Mouse (Mus musculus) liver (tissue): ENCODE results near the gene Mamdc2.

ENCODE experiments used
- DNase-seq: peaks from one replicate; pipeline ENCODE4 v3.0.0-alpha.2; 2020; ENCODE audit warnings: mixed read lengths

Gene Mamdc2

DNA sequence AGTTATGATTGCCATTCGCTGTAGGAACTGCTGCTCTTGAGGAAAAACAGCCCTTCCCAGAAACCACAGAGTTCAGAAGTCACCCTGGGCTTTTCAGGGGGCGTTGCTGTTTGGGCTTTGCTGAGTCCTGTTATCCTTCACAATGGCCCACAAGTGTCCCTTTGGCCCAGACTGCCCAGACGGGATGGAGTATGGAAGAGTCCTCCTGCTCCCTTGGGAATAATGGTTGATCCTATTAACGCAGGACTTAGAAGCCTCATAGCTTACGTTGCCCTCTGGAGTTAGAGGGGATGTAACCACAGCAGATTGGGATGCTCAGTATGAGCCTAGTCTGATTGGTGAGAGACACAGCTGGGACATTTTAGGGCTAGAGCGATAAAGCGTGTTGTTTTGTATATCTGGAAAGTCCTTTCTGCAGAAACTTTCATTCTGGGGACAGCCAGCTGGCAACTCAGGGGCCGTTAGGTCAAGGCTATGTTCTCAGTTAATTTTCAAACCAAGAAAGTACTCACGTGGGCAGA is 94.3 kb downstream of the Mamdc2 start:
- DNase-seq: no peak

DNA sequence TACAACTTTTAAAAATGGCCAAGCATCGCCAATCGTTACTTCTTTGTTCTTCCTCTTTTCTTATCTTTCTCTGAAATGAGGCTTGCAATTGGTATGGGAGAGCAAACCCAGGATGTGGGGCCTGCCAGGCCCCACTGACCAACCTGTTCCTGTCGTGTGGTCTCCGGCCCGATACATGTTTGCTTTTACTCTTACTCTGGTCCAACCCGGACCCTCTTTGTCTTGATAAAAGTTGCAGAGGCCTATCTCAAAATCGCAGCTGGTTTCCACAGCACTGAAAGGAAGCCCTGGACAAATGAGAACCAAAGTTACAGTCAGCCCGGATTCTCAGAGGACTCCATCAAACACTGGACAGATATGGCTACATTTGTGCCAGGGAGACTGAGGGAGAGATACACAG is 95.1 kb downstream of the Mamdc2 start:
- DNase-seq: peak; percentile 6

DNA sequence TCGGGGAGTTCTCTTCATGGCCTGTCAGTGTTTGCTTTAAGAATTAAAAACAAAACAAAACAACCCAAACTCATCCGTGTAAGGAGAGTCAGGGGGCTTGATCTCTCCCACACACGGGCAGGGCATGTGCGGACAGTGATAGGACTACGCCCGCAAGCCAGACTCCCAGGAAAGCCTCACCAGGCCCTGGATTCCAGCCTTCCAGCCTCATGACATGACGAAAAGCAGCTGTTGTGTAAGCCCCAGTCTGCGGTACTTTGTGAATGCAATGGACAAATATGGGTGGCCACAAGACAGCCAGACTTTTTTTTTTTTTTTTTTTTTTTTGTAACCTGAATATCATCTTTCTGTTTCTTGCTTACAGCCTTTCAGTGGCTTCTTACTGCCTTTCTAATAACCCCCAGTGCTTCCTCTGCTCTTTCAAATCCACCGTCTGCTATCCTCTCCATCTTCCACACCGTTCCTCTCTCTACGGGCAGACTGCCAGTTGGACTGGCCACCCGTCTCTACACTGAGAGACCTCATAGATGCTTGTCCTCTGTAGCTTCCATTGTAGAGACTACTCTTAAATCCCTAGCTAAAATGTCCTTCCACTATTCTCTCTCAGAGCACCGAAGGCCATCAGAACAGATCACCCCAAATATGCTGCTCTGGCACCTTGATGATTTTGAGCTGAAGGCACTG is 96.3 kb downstream of the Mamdc2 start:
- no peak for DNase-seq

DNA sequence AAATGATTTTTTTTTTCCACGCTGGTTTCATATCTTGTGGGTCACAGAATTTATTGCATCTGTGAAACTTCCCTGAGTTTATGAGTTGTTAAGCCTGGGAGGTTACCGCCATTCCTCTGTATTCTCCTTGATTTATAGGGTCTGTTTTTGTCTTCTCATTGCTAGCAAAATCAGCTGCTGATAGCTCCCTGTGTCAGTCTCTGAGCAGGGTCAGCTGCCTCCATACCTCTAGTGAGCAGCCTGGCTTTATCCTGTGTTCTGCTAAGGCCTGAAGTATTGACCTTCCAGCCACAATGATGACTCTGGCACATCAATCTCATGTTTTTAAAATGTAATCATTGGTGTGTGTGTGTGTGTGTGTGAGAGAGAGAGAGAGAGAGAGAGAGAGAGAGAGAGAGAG is 98.3 kb downstream of the Mamdc2 start:
- DNase-seq: no peak

DNA sequence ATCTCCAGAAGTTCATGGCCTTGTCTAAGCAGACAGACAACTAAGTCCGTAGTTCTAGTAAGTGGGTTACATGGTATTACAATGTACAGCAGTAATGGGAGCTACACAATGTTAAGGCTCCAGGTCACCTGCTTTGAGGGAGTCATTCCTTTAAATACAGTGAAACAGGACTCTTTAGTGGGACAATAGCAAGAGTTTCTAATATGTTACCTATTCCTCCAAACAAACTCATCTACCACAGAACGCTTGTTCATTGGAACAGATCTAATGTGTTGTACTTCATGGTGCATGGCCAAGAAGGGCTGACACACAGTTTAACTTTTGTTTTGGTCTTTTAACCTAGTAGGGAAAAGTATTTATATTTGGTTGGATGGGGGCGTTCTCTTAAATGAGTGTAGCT is 105.5 kb downstream of the Mamdc2 start:
- no peak for DNase-seq

DNA sequence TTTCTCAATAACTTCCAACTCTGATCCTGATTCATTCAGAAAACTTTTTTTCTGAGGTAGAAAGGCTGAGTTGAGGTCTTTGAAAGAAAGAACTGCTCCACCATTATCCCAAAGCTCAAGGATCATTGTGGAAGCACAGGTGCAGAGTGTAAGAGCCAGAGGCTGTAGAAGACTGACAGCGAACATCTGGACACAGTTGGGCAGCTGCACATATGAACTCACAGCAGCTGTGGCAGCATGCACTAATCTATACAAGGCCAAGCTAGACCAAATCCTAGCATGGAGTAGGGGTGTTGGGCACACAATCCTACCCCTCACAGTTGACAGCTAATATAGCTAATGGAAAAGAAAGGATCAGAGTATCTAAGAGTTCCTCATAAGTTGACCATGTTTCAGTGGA is 115.4 kb downstream of the Mamdc2 start:
- DNase-seq: no peak

DNA sequence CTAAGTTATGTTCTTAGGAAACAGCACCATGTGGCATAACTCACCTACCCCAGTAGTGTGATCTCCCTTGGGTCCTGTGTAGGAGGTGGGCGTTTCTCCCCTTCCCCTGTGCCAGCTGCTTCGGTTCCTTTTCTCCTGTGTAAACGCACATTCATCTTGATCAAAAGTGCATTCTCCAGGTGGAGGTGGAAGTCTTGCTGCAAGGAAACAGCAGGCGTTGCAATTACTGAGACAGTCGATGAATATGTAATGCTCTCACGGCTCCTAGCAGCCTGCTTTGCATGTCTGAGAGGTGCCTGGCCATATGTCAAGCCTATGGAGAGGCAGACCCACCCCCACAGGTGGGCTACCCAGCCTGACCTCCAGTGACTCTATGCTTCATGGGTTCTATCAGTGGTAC is 117.4 kb downstream of the Mamdc2 start:
- DNase-seq: no peak

DNA sequence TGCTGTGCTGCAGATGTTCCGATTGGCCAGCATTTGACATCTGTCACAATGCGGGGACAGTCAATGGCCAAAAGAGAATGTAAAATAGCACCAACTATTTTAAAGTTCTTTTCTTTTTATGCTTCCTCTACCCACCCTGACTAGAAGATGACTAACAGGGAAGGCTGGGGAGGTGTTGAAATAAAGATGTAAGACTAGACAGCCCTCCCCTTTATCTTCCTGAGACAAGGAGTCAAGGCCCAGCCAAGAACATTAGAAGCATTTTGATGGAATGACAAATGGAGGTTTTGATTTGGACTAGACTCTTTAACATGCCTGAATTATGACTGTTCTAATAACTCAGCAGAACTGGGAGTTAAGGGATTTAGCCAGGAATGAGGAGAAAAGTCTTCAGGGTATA is 118.9 kb downstream of the Mamdc2 start:
- no peak for DNase-seq

DNA sequence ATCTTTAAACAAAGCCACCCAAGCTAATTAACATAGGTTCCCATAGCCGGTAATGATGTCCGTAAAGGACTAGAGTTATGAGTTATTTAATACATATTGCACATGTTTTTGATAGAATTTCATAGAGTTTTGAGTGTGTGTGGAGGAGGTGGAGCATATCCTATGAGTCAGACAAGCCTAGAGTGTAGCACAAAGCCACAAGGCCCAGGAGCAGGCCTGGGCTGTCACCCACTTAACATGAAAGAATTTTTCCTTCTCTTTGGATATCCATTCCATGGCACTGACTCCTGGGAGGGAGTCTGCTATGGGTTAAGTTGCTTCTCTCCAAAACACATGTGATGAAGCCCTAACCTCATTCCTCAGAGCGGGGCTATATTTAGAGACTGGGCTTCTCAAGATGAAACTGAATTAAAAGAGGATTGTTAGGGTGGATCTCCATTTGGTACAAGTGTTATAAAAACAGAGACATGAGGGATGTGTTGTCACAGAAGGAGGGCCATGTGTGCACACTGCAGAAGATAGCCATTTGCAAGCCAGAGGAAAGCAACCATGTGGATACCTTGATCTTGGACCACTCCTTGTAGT is 121.1 kb downstream of the Mamdc2 start:
- no peak for DNase-seq

DNA sequence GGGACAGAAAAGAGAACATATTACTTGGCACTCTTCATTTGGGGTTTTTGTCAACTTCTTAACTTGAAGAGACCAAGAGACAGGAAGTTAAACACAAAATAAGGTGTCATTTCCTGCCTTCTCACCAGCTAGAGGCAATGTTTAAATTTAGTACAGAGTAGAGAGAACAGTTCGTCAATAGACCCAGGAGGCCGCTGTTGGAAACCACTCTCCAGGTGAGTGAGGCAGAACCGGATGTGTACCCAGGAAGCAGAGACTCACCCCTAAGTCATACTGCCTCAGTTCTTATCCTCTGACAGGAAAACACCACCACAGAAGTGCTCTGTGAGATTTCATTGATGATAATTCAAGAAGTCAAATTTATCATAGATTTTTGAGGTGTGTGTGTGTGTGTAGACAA is 125.1 kb downstream of the Mamdc2 start:
- DNase-seq: no peak

DNA sequence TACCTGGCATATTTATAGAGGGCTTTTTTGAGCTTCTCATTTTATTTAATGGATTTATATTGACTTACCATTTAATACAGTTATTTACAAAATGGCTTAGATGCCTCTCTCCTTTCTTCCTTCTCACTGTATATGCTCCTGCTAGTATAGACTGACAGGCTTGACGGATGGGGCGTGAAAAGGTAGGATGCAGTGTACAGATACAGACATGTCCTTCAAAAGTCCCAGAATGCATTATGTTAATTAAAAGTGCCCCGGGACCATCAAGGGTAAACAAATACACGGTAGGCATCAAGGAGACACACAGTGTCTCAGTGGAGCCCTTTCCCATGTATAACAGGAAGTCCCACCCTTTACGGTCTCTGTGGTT is 130.3 kb downstream of the Mamdc2 start:
- no peak for DNase-seq

DNA sequence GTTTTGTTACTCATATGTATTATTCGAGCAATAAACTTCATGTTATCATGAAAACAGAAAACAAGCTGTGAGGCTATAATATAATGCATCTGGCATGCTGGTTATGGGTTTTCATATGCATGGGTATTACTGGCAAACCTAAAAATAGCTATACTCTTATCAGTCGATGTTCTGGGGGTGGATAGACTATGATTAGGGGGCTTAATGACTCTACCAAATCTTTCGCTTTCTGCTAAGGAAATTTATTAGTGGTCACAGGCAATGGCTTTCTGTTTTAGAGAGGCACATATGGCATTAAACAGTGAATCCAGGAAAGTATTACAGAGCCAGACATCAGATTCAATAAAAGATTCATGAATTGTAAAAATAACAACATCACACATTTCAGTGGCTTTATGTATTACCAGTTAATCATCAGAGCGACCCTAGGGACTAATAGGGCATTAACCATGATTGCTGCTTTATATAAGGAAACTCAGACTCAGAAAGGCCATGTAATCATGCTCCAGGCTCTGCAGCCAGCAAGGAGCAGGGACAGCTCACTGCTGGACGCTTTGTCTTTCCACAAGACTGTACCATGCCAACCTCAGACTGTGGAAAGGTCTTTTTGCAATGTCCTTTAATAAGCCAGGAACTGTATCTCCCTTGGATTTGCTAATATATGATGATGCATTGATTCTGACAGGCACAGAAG is 130.8 kb downstream of the Mamdc2 start:
- DNase-seq: no peak

DNA sequence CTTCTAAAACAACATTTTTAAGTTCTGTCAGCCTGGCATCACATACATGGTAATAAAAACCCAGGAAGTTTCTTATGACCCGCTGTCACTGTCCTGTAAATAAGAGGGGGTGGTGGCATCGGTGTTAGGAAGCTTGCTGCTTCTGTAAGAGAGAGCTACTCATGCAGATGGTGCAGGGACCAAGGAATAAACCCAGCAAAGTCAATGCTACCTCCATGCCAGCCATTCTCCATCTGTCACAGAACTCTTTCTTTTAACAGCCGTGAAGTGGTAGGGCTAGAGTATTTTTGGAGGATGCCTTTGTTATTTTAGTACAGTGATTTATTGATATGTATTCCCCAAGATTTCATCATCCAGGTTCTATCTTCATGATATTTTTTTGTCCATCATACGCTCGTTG is 131.4 kb downstream of the Mamdc2 start:
- DNase-seq: no peak

DNA sequence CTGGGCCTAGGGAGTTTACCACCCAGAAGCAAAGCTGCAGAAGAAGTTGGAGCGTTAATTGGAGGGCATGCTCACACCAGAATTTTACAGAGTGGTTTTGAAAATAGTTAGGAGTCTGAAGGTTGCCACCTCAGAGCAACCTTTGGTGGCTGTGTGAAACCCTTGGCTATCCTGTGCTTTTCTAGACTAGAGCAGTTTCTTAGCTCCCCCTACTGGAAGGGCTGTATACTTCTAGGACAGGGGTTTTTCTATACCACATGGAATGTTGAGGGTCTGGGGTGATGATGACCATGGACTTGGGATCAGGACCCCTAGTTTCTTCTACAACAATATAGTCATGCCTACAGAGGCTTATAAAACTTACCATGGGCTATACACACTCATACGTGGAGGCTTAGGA is 138.3 kb downstream of the Mamdc2 start:
- no peak for DNase-seq

DNA sequence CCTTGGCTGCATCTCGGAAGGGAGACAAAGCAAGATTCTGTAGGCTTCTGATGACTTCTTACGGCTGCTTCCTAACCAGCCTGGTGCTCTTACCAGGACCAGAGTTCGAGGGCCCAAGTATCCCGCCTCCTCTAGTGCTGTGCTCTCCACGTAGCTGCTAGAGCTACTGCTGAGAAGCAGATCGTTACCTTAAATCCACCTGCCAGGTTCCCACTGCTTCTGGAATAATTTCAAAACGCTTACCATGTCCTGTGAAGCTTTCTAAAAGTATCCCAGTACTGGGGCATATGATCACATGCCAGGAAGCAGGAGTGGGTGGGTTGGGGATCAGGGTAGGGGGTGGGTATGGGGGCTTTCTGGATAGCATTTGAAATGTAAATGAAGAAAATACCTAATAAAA is 141.6 kb downstream of the Mamdc2 start:
- no peak for DNase-seq

DNA sequence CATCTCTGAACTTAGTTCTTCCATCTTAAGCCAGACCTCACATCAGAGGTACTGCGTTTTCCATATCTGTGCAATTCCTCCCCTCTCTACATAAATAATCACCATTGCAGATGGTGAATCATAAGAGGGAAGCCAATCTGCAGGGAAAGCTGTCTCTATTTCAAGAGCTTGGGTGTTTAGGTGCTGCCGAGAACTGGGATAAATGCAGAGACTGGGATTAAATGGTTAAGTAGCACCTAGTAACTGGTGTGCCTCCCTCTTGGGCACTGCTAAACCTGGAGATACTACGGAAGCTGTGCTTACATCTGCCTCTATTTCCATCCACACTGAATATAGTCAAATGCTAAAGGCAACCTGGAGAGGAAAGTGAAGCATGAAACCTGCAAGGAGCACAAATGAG is 148.3 kb downstream of the Mamdc2 start:
- no peak for DNase-seq

DNA sequence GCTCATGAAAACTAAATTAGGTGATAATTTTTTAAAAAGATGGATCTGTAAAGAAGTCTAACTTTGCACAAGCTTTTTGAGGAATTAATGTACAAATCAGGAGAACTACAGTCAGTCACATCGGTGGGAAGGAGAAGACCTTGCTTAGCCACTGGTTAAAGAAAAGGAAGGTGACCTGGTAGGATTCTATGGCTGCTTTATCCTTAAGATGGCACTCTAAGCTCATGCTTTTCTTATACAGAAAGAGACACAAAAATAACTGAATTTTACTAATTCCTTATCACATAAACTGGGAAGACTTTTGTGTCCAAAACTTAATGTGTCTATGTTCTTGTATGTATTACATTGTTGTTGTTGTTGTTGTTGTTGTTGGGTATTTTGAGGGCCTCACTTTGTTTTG is 149.3 kb downstream of the Mamdc2 start:
- DNase-seq: no peak

DNA sequence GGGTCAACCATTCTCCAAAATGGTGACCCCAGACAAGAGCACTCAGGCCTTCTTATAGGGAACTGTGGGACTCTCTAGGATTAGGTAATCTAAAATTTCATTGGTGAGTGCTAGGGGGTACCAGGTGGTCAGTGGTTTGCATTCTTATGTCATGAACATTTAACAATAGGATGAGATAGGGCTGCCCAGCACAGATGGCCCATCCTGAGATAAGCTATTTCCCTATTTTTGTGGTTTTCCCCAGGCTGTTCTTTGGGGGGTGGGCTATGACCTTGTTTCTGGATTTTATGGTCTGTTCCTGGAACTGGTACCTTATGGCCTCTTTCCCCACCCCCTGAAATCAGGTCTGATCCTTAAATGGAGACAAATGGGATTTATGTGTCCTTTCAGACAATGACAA is 151.1 kb downstream of the Mamdc2 start:
- DNase-seq: no peak

DNA sequence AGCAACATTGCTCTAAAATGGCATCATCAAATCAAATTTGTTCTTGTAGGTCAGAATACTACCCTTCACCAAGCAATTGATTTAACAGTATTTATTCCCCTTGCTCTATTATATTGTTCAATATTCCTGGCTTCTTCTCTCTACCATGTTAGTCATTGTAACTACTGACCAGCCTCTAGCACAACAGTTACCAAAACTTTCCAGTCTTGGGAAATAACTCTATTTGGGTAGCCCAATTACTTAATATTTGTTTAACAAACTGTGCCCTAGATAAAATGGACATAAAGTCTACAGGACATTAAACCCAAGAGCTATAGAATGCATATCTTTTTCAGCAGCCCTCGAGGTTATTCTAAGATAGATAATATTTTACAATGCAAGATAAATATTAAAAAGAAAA is 159.0 kb downstream of the Mamdc2 start:
- no peak for DNase-seq

DNA sequence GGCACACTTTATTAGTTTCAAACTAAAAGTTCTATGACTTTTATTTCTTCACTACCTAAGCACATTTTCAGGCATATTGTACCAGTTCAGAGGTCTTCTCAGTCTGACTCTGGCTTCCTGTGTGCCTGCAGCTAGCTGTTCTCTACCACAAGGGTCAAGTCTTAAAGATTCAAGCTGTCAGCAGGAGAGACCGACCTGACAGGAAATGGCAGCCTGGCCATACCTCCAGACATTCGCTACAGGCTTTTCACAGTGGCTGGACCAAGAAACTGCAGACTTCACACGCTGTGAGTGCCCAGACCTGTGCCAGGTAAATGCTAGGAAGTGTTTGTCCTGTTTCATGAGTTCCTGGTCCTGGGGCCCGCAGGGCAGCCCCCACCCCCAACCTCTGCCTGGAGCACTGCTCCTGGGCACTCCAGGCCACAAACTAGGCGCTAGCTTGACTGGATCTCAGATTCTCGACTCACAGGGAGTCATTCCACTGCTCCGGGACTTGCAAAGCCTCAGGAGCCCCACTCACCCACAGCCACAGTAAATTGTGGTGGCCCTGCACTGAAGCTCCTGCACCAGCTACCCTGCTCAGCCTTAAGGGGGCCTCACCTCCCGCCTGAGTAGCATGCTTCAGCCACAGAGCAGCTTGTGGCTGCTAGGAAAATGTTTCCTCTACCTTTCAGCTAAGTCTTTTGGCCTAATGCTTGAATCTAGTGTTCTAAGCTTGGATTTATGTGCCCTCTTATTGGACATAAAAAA is 166.2 kb downstream of the Mamdc2 start:
- DNase-seq: no peak

DNA sequence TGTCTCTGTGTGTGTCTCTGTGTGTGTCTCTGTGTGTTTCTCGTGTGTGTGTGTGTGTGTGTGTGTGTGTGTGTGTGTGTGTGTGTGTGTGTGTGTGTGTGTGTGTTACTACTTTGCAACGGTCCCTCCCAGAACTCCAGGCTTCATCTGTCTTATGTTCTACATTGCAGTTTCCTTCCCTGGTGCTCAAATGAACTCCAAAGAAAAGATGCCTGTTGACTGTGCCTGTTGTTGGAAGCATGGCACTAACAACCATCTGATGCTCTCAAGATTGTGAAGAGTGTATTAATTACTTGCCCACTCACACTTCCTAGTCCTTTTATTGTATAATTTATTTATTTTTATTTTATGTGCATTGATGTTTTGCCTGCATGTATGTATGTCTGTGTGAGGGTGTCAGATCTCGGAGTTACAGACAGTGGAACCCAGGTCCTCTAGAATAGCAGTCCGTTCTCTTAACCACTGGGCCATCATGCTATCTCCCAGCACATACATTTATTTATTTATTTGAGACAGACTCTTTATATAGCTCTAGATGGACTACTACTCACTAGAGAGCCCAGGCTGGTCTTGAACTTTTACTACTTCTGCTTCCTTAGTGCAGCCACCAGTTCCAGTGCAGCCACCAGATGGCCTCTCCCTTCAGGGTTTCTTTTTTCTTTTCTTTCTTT is 174.1 kb downstream of the Mamdc2 start:
- DNase-seq: no peak

DNA sequence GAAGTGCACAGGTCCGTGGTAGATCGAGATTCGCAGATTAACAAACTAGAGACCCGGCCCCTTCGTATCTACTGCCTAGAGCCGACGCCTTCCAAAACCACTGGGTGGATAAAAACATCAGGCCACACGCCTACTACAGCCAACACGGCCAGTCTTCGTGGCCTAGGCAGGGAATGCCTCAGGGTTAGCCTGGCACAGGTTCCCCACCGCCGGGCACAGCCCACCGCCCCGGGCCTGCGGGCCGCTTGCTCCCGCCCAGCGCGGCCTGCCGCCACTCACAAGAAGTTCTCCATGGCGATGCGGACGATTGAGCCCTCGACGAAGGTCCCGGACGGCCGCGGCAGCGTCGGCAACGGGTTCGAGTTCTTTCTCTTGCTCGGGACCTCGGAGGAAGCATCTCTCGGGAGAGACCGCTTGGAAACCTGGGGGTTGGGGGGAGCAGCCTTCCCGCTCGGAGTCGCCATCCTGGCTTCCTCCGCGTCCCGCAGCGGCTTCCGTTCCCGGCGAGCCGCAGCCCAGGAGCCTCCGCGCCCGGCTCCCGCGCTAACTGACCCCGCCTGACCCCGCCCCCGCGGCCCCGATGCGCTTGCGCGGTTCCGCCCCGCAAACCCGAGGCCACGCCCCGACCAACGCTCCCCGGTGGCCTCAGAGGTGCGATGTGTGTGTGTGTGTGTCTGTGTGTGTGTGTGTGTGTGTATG is 174.7 kb downstream of the Mamdc2 start, which contains the start of gene Smc5:
TSS of gene Smc5 (minus strand) at position 543 of the 699 bp plus-strand sequence.
- peak; percentile 94 for DNase-seq
